ENCODE assay signal across 17 mouse cellular contexts in the genomic region with DNA sequence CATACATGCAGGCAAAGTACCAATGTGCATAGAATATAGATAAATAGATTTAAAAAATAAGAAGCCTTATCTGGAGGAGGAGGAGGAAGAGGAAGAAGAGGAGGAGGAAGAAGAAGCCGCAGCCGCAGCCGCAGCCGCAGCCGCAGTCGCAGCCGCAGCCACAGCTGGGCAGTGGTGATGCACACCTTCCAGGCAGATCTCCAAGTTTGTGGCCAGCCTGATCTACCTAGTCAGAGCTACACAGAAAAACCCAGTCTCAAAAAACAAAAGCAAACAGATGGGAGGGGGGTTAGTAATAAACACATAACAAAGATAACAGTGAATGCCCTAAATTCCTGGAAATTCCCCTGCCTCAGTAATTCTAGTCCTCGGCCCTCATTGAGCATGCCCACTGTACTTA. TPM values are rescaled to one million over a fixed set of nuclear protein-coding genes. Genes with fewer than 3 reads are reported as not detected.
DNase-seq lines count a peak whose midpoint lies in the region; ATAC-seq and TF ChIP-seq lines count a peak whose summit lies in the region.
"Had no signal": no experiment of that assay in that cellular context is flagged by ENCODE, and none has a peak within 500 bp of the region (broad histone marks: within the 10 kb centered on the region; RNA-seq: fewer than 3 reads in every experiment).

No protein-coding gene starts in this region.

- H3K27ac ChIP-seq in embryonic facial prominence, embryonic 13.5 days, result no peak overlapping the region
- H3K27ac ChIP-seq in embryonic facial prominence, embryonic 10.5 days (replicated peaks), result no peak overlapping the region
- peak overlapping the region; percentile 39; the same call in 1 of the 2 replicates for H3K27ac ChIP-seq in lung, postnatal 0 days (ENCODE audit: low read length)
- H3K27ac ChIP-seq in liver, embryonic 14.5 days, result no peak overlapping the region; the same call in 1 of the 2 replicates
- H3K27ac ChIP-seq: heart, embryonic 15.5 days; midbrain, embryonic 12.5 days had no signal

- TF ChIP-seq CTCF in lung, postnatal 0 days (IDR thresholded peaks at IDR 0.05), result no peak
- no peak for TF ChIP-seq CTCF in liver, embryonic 14.5 days (IDR thresholded peaks at IDR 0.05; ENCODE audit: low read depth)

- no peak for DNase-seq in embryonic facial prominence, embryonic 10.5 days (ENCODE audit: low spot score)
- no peak for DNase-seq in lung, postnatal 0 days (ENCODE audit: low spot score)
- DNase-seq in lung, postnatal 36 days, result no peak
- no peak for DNase-seq in liver, embryonic 14.5 days (ENCODE audit: low read depth in 3 of 3, low spot score in 3 of 3)
- no peak for DNase-seq in layer of hippocampus, adult 18-20 months (ENCODE audit: low spot score in 2 of 2)
- no peak for DNase-seq in adrenal gland, adult 8-10 months
- DNase-seq: cerebellum, adult 9-10 months; embryo, embryonic 11 days; left cerebral cortex, postnatal 4 days; lung, postnatal 10 days; thymus, postnatal 25 days had no signal

- peaks cover 7% of the 10 kb centered on the region for H3K4me1 ChIP-seq in embryonic facial prominence, embryonic 13.5 days
- peaks cover 13% of the 10 kb centered on the region for H3K4me1 ChIP-seq in embryonic facial prominence, embryonic 10.5 days
- H3K4me1 ChIP-seq in lung, postnatal 0 days (ENCODE audit: insufficient read depth, low read depth, low read length), result peaks cover 5% of the 10 kb centered on the region; the same call in 1 of the 2 replicates
- peaks cover 16 to 22% of the 10 kb centered on the region in 2 experiments for H3K4me1 ChIP-seq in liver, embryonic 14.5 days (replicated peaks; ENCODE audit: control insufficient read depth in 2 of 2, insufficient read depth in 2 of 2, low read length in 1 of 2)

- no peak overlapping the region for H3K4me3 ChIP-seq in embryonic facial prominence, embryonic 13.5 days
- H3K4me3 ChIP-seq in embryonic facial prominence, embryonic 10.5 days, result no peak overlapping the region
- H3K4me3 ChIP-seq in lung, postnatal 0 days (ENCODE audit: low read depth, low read length), result no peak overlapping the region
- H3K4me3 ChIP-seq in liver, embryonic 14.5 days (ENCODE audit: insufficient read depth in 1 of 2, low read depth in 2 of 2, low read length in 2 of 2), result no peak overlapping the region
- H3K4me3 ChIP-seq: erythroblast, embryonic 14.5 days; heart, embryonic 15.5 days; midbrain, embryonic 12.5 days had no signal

- H3K9me3 ChIP-seq in embryonic facial prominence, embryonic 13.5 days, result no peaks in the 10 kb centered on the region
- H3K9me3 ChIP-seq in embryonic facial prominence, embryonic 10.5 days, result no peaks in the 10 kb centered on the region
- no peaks in the 10 kb centered on the region for H3K9me3 ChIP-seq in lung, postnatal 0 days (ENCODE audit: low read length)
- no peaks in the 10 kb centered on the region for H3K9me3 ChIP-seq in liver, embryonic 14.5 days (ENCODE audit: control insufficient read depth, low read length)
- H3K9me3 ChIP-seq: heart, embryonic 15.5 days; midbrain, embryonic 12.5 days had no signal

- H3K36me3 ChIP-seq in embryonic facial prominence, embryonic 13.5 days, result peaks cover 21% of the 10 kb centered on the region; the same call in 1 of the 2 replicates
- peaks cover 25% of the 10 kb centered on the region for H3K36me3 ChIP-seq in embryonic facial prominence, embryonic 10.5 days (replicated peaks)
- 0 out of 2 replicates have a peak, but pooled peaks cover 5% of the 10 kb centered on the region for H3K36me3 ChIP-seq in lung, postnatal 0 days (ENCODE audit: insufficient read depth, low read length)
- H3K36me3 ChIP-seq in liver, embryonic 14.5 days (replicated peaks; ENCODE audit: control insufficient read depth, insufficient read depth, low read depth), result no peaks in the 10 kb centered on the region; the same call in 1 of the 2 replicates

- peak overlapping the region; percentile 46 for H3K9ac ChIP-seq in embryonic facial prominence, embryonic 13.5 days
- H3K9ac ChIP-seq in lung, postnatal 0 days (replicated peaks; ENCODE audit: low read depth), result no peak overlapping the region
- peak overlapping the region; percentile 1; the same call in 1 of the 2 replicates for H3K9ac ChIP-seq in liver, embryonic 14.5 days (replicated peaks)
- H3K9ac ChIP-seq: heart, embryonic 15.5 days; midbrain, embryonic 12.5 days had no signal

- H3K4me2 ChIP-seq in embryonic facial prominence, embryonic 13.5 days, result no peak overlapping the region
- no peak overlapping the region for H3K4me2 ChIP-seq in lung, postnatal 0 days (replicated peaks; ENCODE audit: low read depth, low read length)
- H3K4me2 ChIP-seq in liver, embryonic 14.5 days (ENCODE audit: low read depth), result peak overlapping the region; percentile 42
- H3K4me2 ChIP-seq: heart, embryonic 15.5 days; midbrain, embryonic 12.5 days had no signal

- no peak for ATAC-seq in embryonic facial prominence, embryonic 13.5 days (ENCODE audit: insufficient number of reproducible peaks, insufficient read depth, low FRiP score, low TSS enrichment, low read depth)
- no peak for ATAC-seq in lung, postnatal 0 days
- no peak for ATAC-seq in liver, embryonic 14.5 days (ENCODE audit: insufficient read depth)
- ATAC-seq in cerebellum, adult (ENCODE audit: insufficient number of reproducible peaks, low FRiP score, low TSS enrichment), result no peak
- ATAC-seq: hindbrain, embryonic 16.5 days had no signal

- 95% methylated on average over 8 of the region's 8 CpGs for WGBS in embryonic facial prominence, embryonic 13.5 days
- 97% methylated on average over 8 of the region's 8 CpGs for WGBS in embryonic facial prominence, embryonic 10.5 days
- 83% methylated on average over 8 of the region's 8 CpGs for WGBS in lung, postnatal 0 days
- WGBS in liver, embryonic 14.5 days (ENCODE audit: insufficient replicate concordance), result 38% methylated on average over 8 of the region's 8 CpGs

- TF ChIP-seq EP300 in lung, postnatal 0 days (IDR thresholded peaks at IDR 0.05), result no peak
- no peak for TF ChIP-seq EP300 in liver, embryonic 14.5 days (IDR thresholded peaks at IDR 0.05; ENCODE audit: low read depth)

- H3K27me3 ChIP-seq in embryonic facial prominence, embryonic 13.5 days, result no peaks in the 10 kb centered on the region
- H3K27me3 ChIP-seq in embryonic facial prominence, embryonic 10.5 days (replicated peaks; ENCODE audit: low read depth, poor library complexity, severe bottlenecking), result no peaks in the 10 kb centered on the region
- no peaks in the 10 kb centered on the region for H3K27me3 ChIP-seq in lung, postnatal 0 days (replicated peaks; ENCODE audit: insufficient read depth, low read length)
- H3K27me3 ChIP-seq in liver, embryonic 14.5 days (ENCODE audit: control insufficient read depth, insufficient read depth, low read length), result no peaks in the 10 kb centered on the region
- H3K27me3 ChIP-seq: heart, embryonic 15.5 days; midbrain, embryonic 12.5 days had no signal

RNA-seq across cellular contexts. Expression of gene Ten1, which starts 4.0 kb away (rescaled TPM):
- polyA plus RNA-seq in embryonic facial prominence, embryonic 13.5 days (2015; fragmentation: Nextera tagmentation; extraction: Ambion mirVana), result 59.7 and 74.1 TPM in 2 replicates
- polyA plus RNA-seq in embryonic facial prominence, embryonic 10.5 days (2016; fragmentation: Nextera tagmentation; extraction: Ambion mirVana), result 62.7 and 65.6 TPM in 2 replicates
- 74.7 and 79.0 TPM in 2 replicates for polyA plus RNA-seq in lung, postnatal 0 days (2015; fragmentation: Nextera tagmentation; extraction: Ambion mirVana)
- polyA plus RNA-seq in liver, embryonic 14.5 days (2012; rRNA removed), result 17.7 and 19.6 TPM in 2 replicates
- polyA plus RNA-seq in liver, embryonic 14.5 days (2014; fragmentation: Nextera tagmentation; extraction: Ambion mirVana), result 27.3 and 29.3 TPM in 2 replicates
- total RNA-seq in layer of hippocampus, adult 18-20 months (2021), result 10 to 100 TPM; 33.7 to 39.8 TPM
- 10 to 100 TPM; 20.4 to 26.3 (median 23.6) TPM for total RNA-seq in adrenal gland, adult 8-10 months (2022)

RNA-seq across cellular contexts. Expression of gene Acox1, which starts 4.2 kb away (rescaled TPM):
- 21.4 and 24.5 TPM in 2 replicates for polyA plus RNA-seq in embryonic facial prominence, embryonic 13.5 days (2015; fragmentation: Nextera tagmentation; extraction: Ambion mirVana)
- 17.7 and 18.8 TPM in 2 replicates for polyA plus RNA-seq in embryonic facial prominence, embryonic 10.5 days (2016; fragmentation: Nextera tagmentation; extraction: Ambion mirVana)
- 31.7 and 33.5 TPM in 2 replicates for polyA plus RNA-seq in lung, postnatal 0 days (2015; fragmentation: Nextera tagmentation; extraction: Ambion mirVana)
- polyA plus RNA-seq in liver, embryonic 14.5 days (2012; rRNA removed), result 12.3 and 14.8 TPM in 2 replicates
- polyA plus RNA-seq in liver, embryonic 14.5 days (2014; fragmentation: Nextera tagmentation; extraction: Ambion mirVana), result 16.6 and 18.6 TPM in 2 replicates
- total RNA-seq in layer of hippocampus, adult 18-20 months (2021), result 100 to 1,000 TPM; 125 TPM
- total RNA-seq in adrenal gland, adult 8-10 months (2022), result 100 to 1,000 TPM; 158 to 197 (median 185) TPM

RNA-seq across cellular contexts. Expression of gene Fbf1, which starts 26.7 kb away (rescaled TPM):
- polyA plus RNA-seq in embryonic facial prominence, embryonic 13.5 days (2015; fragmentation: Nextera tagmentation; extraction: Ambion mirVana), result 49.5 and 60.3 TPM in 2 replicates
- polyA plus RNA-seq in embryonic facial prominence, embryonic 10.5 days (2016; fragmentation: Nextera tagmentation; extraction: Ambion mirVana), result 61.0 and 61.8 TPM in 2 replicates
- polyA plus RNA-seq in lung, postnatal 0 days (2015; fragmentation: Nextera tagmentation; extraction: Ambion mirVana), result 11.9 and 16.6 TPM in 2 replicates
- 5.8 and 8.7 TPM in 2 replicates for polyA plus RNA-seq in liver, embryonic 14.5 days (2012; rRNA removed)
- polyA plus RNA-seq in liver, embryonic 14.5 days (2014; fragmentation: Nextera tagmentation; extraction: Ambion mirVana), result 3.1 and 3.5 TPM in 2 replicates
- total RNA-seq in layer of hippocampus, adult 18-20 months (2021), result 10 to 100 TPM; 82.3 to 83.6 TPM
- total RNA-seq in adrenal gland, adult 8-10 months (2022), result 10 to 100 TPM; 47.7 to 69.4 (median 52.4) TPM

RNA-seq across cellular contexts. Expression of gene Evpl, which starts 43.3 kb away (rescaled TPM):
- polyA plus RNA-seq in embryonic facial prominence, embryonic 13.5 days (2015; fragmentation: Nextera tagmentation; extraction: Ambion mirVana), result 4.8 and 5.1 TPM in 2 replicates
- 1.0 and 1.3 TPM in 2 replicates for polyA plus RNA-seq in embryonic facial prominence, embryonic 10.5 days (2016; fragmentation: Nextera tagmentation; extraction: Ambion mirVana)
- 2.9 and 4.2 TPM in 2 replicates for polyA plus RNA-seq in lung, postnatal 0 days (2015; fragmentation: Nextera tagmentation; extraction: Ambion mirVana)
- 0.03 and 0.09 TPM in 2 replicates for polyA plus RNA-seq in liver, embryonic 14.5 days (2012; rRNA removed)
- polyA plus RNA-seq in liver, embryonic 14.5 days (2014; fragmentation: Nextera tagmentation; extraction: Ambion mirVana), result 0.04 and 0.13 TPM in 2 replicates
- total RNA-seq in layer of hippocampus, adult 18-20 months (2021), result under 1 TPM; 0.61 to 0.74 TPM
- total RNA-seq in adrenal gland, adult 8-10 months (2022), result 1 to 10 TPM; 1.0 to 2.4 (median 2.1) TPM

RNA-seq across cellular contexts. Expression of gene Mrpl38, which starts 56.0 kb away (rescaled TPM):
- 75.2 and 80.0 TPM in 2 replicates for polyA plus RNA-seq in embryonic facial prominence, embryonic 13.5 days (2015; fragmentation: Nextera tagmentation; extraction: Ambion mirVana)
- polyA plus RNA-seq in embryonic facial prominence, embryonic 10.5 days (2016; fragmentation: Nextera tagmentation; extraction: Ambion mirVana), result 108 and 117 TPM in 2 replicates
- 44.1 and 45.9 TPM in 2 replicates for polyA plus RNA-seq in lung, postnatal 0 days (2015; fragmentation: Nextera tagmentation; extraction: Ambion mirVana)
- polyA plus RNA-seq in liver, embryonic 14.5 days (2012; rRNA removed), result 17.5 and 24.8 TPM in 2 replicates
- 39.5 and 49.2 TPM in 2 replicates for polyA plus RNA-seq in liver, embryonic 14.5 days (2014; fragmentation: Nextera tagmentation; extraction: Ambion mirVana)
- total RNA-seq in layer of hippocampus, adult 18-20 months (2021), result 10 to 100 TPM; 60.2 to 61.2 TPM
- 100 to 1,000 TPM in 3 of 4 experiments, 10 to 100 TPM in 1; 97.5 to 112 (median 107) TPM for total RNA-seq in adrenal gland, adult 8-10 months (2022)
